Mouse (Mus musculus): Measurements from ENCODE around the gene Cpeb2.

Gene Cpeb2

GRCm38 (mm10) chr5:43232480-43233315 lies at the start of gene Cpeb2:
Gene Cpeb2, plus strand, starts transcription at chr5:43233170.
- DNase-seq (ENCODE audit: low read depth, low spot score), result no peak

DNA sequence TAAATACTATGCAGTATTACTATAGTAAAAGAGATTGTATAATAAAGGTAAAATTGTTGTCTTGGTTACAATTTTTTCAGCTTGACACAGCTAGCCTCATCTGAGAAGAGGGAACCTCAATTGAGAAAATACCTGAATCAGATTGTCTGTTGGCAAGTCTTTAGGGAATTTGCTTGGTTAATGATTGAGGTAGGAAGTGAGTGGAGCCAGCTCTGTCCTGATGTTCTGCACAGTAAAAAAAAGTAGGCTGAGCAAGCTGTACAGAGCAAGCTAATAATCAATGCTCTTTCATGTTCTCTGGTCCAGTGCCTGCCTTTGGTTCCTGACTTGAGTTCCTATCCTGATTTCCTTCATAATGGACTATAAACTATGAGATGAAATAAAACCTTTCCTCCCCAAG lies 49.4 kb upstream of the Cpeb2 start:
- DNase-seq (ENCODE audit: low read depth, low spot score), result no peak

DNA sequence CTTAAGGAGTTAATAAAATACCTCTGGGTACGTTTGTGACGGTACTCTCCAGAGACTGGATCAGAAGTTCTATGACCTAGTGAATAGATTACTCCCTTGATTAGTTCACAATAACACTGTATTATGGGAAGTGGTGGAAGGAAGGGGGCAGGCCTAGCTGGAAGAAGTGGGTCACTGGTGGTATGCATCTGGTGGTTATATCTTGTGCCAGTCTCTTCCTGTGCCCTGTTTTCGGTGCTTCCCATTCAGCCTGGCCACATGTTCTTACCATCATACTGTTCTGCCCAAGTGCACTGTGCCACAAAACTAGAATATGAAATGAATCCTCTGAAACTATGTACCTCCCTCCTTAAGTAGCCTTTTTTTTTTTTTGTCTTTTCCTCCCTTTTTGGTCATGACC lies 48.1 kb upstream of the Cpeb2 start:
- DNase-seq (ENCODE audit: low read depth, low spot score), result no peak

DNA sequence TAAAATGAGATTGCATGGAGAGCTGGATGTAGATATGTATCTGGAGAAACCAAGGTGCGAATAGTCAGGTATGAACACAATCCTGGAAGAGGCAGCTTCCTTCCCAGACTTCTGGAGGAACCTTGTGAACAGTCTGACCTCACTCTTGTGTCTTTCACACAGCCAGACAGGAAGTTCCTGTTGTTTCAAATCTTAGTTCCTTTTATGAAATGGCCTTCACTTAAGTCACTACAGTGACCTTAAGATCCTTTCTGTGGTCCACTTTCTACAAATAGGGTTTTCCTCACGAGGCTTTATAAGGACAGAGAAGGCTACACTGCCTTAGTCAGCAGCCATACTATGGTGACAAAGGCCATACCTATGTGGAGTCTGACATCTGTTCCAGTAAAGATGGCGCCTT lies 47.5 kb upstream of the Cpeb2 start:
- no peak for DNase-seq (ENCODE audit: low read depth, low spot score)

GRCm38 (mm10) chr5:43200686-43201085 lies 32.3 kb upstream of the Cpeb2 start:
- DNase-seq (ENCODE audit: low read depth, low spot score), result no peak

GRCm38 (mm10) chr5:43206495-43207053 lies 26.4 kb upstream of the Cpeb2 start:
- no peak for DNase-seq (ENCODE audit: low read depth, low spot score)

DNA sequence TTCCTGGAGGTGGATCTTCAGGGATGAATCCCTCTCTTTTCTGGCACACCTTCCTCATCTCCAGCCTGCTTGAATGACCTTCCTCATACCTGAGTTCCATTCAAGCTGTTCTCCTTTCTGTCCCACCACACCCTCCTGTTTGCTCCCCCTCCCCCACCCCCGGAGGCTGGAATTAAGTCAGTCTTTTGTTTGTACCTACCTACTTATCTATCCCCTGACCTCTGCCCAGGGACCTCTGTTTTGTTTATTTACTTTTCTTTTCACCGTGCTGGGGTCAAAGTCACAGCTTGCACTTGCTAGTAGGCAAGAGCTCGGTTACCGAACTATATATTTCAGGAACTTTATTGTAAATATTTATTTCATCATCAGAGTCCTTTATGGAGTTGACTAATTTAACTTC lies 15.5 kb upstream of the Cpeb2 start:
- DNase-seq (ENCODE audit: low read depth, low spot score), result no peak

GRCm38 (mm10) chr5:43217987-43218846 lies 14.8 kb upstream of the Cpeb2 start:
- no peak for DNase-seq (ENCODE audit: low read depth, low spot score)

GRCm38 (mm10) chr5:43218847-43219132 lies 14.2 kb upstream of the Cpeb2 start:
- DNase-seq (ENCODE audit: low read depth, low spot score), result no peak

- no peak for DNase-seq (ENCODE audit: low read depth, low spot score)
Measured at GRCm38 (mm10) chr5:43223359-43223758, 9.6 kb upstream of the Cpeb2 start.

- DNase-seq (ENCODE audit: low read depth, low spot score), result no peak
Measured at GRCm38 (mm10) chr5:43224245-43224644, 8.7 kb upstream of the Cpeb2 start.

DNA sequence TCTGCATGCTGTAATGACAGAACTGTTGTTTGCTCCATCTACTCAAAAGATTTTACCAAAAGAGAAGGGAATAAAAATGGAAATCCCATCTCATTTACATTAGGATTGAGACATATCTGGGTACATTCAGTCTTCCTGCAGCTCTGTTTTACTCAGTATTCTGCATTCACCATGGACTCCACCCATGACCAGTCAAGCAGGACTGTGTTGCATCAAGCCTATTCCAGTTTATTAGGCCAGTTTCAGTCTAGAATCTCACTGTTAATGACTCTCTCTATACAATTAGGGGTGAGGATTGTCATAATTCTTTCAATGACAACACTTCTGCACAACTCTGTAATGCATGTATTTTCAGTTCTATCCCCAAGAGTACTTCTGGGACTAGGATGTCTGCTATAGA lies 6.8 kb upstream of the Cpeb2 start:
- no peak for DNase-seq (ENCODE audit: low read depth, low spot score)

DNA sequence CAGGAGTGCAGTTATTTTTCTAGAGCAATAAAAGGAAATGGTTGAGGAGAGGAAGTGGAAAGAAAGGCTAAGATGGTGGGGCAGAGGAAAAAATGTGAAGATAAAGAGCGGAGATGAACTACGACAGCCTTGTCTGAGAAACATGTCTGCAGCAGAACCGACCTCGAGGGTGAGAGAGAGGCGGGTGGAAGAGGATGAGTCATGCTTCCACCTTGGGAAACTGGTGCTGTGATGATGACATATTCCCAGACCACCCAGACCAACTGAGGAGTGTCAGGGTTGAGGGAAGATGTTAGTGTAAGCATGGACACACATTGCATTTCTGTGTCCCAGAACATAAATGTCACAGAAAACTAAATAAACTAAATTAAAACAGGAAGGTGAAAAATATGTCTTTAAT lies 5.4 kb upstream of the Cpeb2 start:
- no peak for DNase-seq (ENCODE audit: low read depth, low spot score)

GRCm38 (mm10) chr5:43231061-43231460 lies 1.9 kb upstream of the Cpeb2 start:
- no peak for DNase-seq (ENCODE audit: low read depth, low spot score)

- no peak for DNase-seq (ENCODE audit: low read depth, low spot score)
Measured at GRCm38 (mm10) chr5:43232149-43232479, 856 bp upstream of the Cpeb2 start.

- DNase-seq (ENCODE audit: low read depth, low spot score), result no peak
Measured at GRCm38 (mm10) chr5:43233316-43234181, 579 bp downstream of the Cpeb2 start.

DNA sequence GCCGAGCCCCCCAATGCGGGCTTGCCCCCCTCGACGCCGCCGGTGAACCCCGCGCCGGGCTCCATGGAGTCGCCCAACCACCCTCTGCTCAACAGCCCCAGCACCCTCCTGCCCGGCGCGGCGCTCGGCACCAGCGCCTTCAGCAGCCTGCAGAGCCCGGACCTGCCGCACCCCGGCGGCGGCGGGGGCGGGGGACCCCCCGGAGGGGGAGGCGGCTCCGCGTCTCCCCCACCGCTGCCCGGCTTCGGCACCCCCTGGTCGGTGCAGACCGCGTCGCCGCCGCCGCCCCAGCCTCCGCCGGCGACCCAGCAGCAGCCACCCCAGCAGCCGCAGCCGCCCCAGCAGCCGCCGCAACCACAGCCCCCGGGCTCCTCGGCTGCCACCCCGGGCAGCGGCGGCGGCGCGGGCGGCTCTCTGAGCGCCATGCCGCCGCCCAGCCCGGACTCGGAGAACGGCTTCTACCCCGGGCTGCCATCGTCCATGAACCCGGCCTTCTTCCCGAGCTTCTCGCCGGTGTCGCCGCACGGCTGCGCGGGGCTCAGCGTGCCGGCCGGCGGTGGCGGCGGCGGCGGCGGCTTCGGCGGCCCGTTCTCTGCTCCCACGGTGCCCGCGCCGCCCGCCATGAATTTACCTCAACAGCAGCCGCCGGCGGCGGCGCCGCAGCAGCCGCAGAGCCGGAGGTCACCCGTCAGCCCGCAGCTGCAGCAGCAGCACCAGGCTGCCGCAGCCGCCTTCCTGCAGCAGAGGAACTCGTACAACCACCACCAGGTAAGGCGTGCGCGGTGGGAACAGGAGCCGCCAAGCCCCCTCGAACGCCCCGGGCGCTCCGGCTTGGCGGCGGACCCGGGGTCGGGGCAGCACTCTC lies 1.6 kb downstream of the Cpeb2 start:
- no peak for DNase-seq (ENCODE audit: low read depth, low spot score)

DNA sequence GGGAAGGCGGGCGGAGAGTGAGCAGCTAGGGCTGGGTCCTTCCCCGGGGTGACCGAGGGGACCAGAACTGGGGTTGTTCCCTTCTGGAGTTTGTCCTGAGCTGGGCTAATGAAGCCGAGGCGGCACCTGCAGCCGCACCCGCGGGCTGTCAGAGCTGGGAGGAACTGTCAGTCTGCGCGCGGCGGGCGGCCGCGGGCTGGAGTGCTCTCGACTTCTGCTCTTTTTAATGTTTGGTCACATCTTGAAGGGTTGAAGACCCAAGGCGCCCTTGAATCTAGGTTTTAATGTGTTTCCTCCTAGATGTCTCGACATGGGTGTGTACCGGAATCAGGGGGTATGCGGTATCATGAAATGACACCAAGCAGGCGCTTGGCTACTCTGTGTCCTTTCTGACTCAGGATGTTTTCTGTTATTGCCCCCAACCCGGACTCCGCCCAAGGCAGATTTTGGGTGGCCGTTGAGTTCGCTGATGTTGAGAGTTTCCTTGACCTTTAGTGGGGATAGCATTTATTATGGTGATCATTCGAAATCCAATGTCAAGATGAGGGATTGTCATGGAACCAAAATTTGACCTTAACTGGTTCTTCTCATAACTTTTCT lies 2.3 kb downstream of the Cpeb2 start:
- DNase-seq (ENCODE audit: low read depth, low spot score), result no peak

DNA sequence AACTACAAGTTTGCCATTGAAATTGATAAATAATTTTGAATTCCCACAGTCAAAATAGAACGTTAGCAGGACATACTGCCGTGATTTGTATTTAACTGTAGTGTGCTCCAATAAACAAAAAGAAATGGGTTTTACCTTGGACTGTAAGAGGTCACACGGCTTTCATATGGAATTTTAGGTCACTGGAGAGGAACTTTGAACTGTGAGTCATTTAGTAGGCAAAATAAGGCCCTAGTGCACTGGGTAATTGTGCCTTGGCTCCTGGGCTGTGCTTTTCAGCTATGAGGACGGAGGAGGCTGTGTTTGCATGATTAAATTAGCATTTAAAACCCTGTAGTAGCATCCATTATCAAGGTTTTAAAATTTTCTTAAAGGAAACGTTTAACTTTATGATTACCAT lies 3.0 kb downstream of the Cpeb2 start:
- no peak for DNase-seq (ENCODE audit: low read depth, low spot score)

DNA sequence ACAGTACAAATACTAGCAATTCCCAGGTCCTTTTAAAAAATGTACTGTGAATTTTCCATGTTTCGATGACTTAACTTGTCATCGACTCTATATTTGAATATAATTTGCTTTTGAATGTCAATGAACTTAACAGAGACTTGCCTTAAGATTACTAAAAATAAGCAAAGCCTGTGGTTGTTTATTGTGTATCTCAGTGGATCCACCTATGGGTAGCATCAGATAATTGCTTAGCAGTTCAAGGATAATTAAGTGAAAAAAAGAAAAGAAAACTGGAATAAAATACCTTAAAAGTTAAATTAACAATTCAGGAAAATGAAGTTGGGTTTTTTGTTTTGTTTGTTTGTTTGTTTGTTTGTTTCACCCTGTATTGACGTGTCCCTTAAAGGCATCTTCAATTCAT lies 3.5 kb downstream of the Cpeb2 start:
- no peak for DNase-seq (ENCODE audit: low read depth, low spot score)

- no peak for DNase-seq (ENCODE audit: low read depth, low spot score)
Measured at GRCm38 (mm10) chr5:43237238-43237637, 4.3 kb downstream of the Cpeb2 start.

Measured in c-Kit-negative CD71-positive TER-119-positive erythroid progenitor cells, embryonic 14.5 days (primary cell).